Comparison of ENCODE assay signal across 21 mouse cellular contexts in the genomic region with DNA sequence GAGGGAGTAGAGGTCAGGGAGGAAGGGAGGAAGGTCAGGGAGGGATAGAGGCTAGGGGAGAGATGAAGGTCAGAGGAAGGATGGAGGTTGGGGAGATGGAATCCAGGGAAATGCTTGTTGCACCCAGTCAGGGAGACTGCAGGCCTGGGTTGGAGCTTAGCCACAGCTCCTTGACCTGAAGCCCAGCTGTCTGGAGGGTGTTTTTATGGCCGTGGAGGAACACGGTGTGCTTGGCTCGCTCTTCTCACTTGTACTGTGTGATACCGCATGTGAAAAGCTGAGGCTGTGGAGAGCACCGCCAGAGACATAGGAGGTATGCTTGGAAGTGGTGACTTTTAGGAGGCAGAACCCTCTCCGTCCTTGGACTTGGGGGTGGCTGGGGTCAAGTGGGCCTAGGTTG. TPM values are rescaled to one million over a fixed set of nuclear protein-coding genes. Genes with fewer than 3 reads are reported as not detected.
DNase-seq lines count a peak whose midpoint lies in the region; ATAC-seq and TF ChIP-seq lines count a peak whose summit lies in the region.
"Had no signal": no experiment of that assay in that cellular context is flagged by ENCODE, and none has a peak within 500 bp of the region (broad histone marks: within the 10 kb centered on the region; RNA-seq: fewer than 3 reads in every experiment).

No protein-coding gene starts in this region.

- no peak overlapping the region; the same call in 1 of the 2 replicates for H3K27ac ChIP-seq in heart, adult 2 months
- H3K27ac ChIP-seq in stomach, postnatal 0 days (replicated peaks): no peak overlapping the region
- no peak overlapping the region for H3K27ac ChIP-seq in liver, postnatal 0 days (ENCODE audit: low read depth)
- H3K27ac ChIP-seq: embryonic facial prominence, embryonic 15.5 days; forebrain, embryonic 12.5 days; hindbrain, embryonic 12.5 days; intestine, embryonic 15.5 days; liver, embryonic 12.5 days; lung, embryonic 15.5 days; midbrain, embryonic 12.5 days had no signal

- H3K36me3 ChIP-seq in heart, adult 2 months (ENCODE audit: control insufficient read depth, insufficient read depth, low read length): no peaks in the 10 kb centered on the region
- H3K36me3 ChIP-seq in stomach, postnatal 0 days (ENCODE audit: control insufficient read depth, insufficient read depth, low read length): no peaks in the 10 kb centered on the region
- no peaks in the 10 kb centered on the region for H3K36me3 ChIP-seq in liver, postnatal 0 days (replicated peaks; ENCODE audit: insufficient read depth, low read length)
- H3K36me3 ChIP-seq: embryonic facial prominence, embryonic 15.5 days; forebrain, embryonic 12.5 days; hindbrain, embryonic 12.5 days; intestine, embryonic 15.5 days; liver, embryonic 12.5 days; lung, embryonic 15.5 days; midbrain, embryonic 12.5 days had no signal

- peaks cover 5% of the 10 kb centered on the region; the same call in 1 of the 2 replicates for H3K4me1 ChIP-seq in heart, adult 2 months (ENCODE audit: control insufficient read depth, insufficient read depth, low read length)
- H3K4me1 ChIP-seq in stomach, postnatal 0 days (replicated peaks; ENCODE audit: control insufficient read depth, insufficient read depth): no peaks in the 10 kb centered on the region
- H3K4me1 ChIP-seq in liver, postnatal 0 days (ENCODE audit: insufficient read depth): no peaks in the 10 kb centered on the region; the same call in 1 of the 2 replicates
- H3K4me1 ChIP-seq: intestine, embryonic 15.5 days; liver, embryonic 12.5 days; lung, embryonic 15.5 days; midbrain, embryonic 12.5 days had no signal

- intact Hi-C loops in heart, adult 2 months (cut with DNase I): no loop called here

- no peaks in the 10 kb centered on the region for H3K79me2 ChIP-seq in heart, adult 2 months (replicated peaks; ENCODE audit: control insufficient read depth, insufficient read depth, low read length)

- no peak for TF ChIP-seq POLR2A in heart, adult 2 months (IDR thresholded peaks at IDR 0.05; ENCODE audit: insufficient read depth, low read depth, low read length)

- no peak overlapping the region for H3K4me3 ChIP-seq in heart, adult 2 months
- H3K4me3 ChIP-seq in stomach, postnatal 0 days (ENCODE audit: low read depth, low read length): no peak overlapping the region
- H3K4me3 ChIP-seq in liver, postnatal 0 days (ENCODE audit: low read depth, low read length): no peak overlapping the region
- H3K4me3 ChIP-seq: embryonic facial prominence, embryonic 15.5 days; forebrain, embryonic 12.5 days; hindbrain, embryonic 12.5 days; intestine, embryonic 15.5 days; liver, embryonic 12.5 days; lung, embryonic 15.5 days; midbrain, embryonic 12.5 days had no signal

- TF ChIP-seq EP300 in heart, adult 2 months (IDR thresholded peaks at IDR 0.05; ENCODE audit: insufficient read depth, low read depth, low read length): peak; percentile 80; the same call in 1 of the 2 replicates
- TF ChIP-seq EP300 in stomach, postnatal 0 days (optimal IDR thresholded peaks at IDR 0.05): no peak
- no peak for TF ChIP-seq EP300 in liver, postnatal 0 days (IDR thresholded peaks at IDR 0.05; ENCODE audit: low read depth)

- DNase-seq in heart, adult 2 months: peak; percentile 31 to 56
- DNase-seq in heart, postnatal 4 days: no peak
- DNase-seq in urinary bladder, postnatal 14 days (ENCODE audit: low spot score): peak; percentile 56
- DNase-seq in urinary bladder, postnatal 25 days (ENCODE audit: low spot score): no peak
- peak; percentile 87 for DNase-seq in skeletal muscle tissue, adult 2 months (ENCODE audit: low read depth, low spot score)
- DNase-seq in stomach, postnatal 0 days (ENCODE audit: low spot score): no peak
- no peak for DNase-seq in liver, postnatal 0 days
- DNase-seq: adrenal gland, postnatal 36 days; embryo, embryonic 11 days; kidney, postnatal 14 days; right cerebral cortex, postnatal 4 days had no signal

- no peak overlapping the region for H3K9ac ChIP-seq in heart, adult 2 months (ENCODE audit: low read depth, low read length)
- H3K9ac ChIP-seq in stomach, postnatal 0 days (ENCODE audit: low read length): no peak overlapping the region
- H3K9ac ChIP-seq in liver, postnatal 0 days (replicated peaks): no peak overlapping the region
- H3K9ac ChIP-seq: embryonic facial prominence, embryonic 15.5 days; forebrain, embryonic 12.5 days; hindbrain, embryonic 12.5 days; intestine, embryonic 15.5 days; liver, embryonic 12.5 days; lung, embryonic 15.5 days; midbrain, embryonic 12.5 days had no signal

- H3K27me3 ChIP-seq in heart, adult 2 months (ENCODE audit: control insufficient read depth, insufficient read depth, low read length): no peaks in the 10 kb centered on the region
- no peaks in the 10 kb centered on the region for H3K27me3 ChIP-seq in stomach, postnatal 0 days (ENCODE audit: control insufficient read depth, insufficient read depth, low read length)
- no peaks in the 10 kb centered on the region for H3K27me3 ChIP-seq in liver, postnatal 0 days (ENCODE audit: insufficient read depth, low read length)
- H3K27me3 ChIP-seq: embryonic facial prominence, embryonic 15.5 days; forebrain, embryonic 12.5 days; hindbrain, embryonic 12.5 days; intestine, embryonic 15.5 days; liver, embryonic 12.5 days; lung, embryonic 15.5 days; midbrain, embryonic 12.5 days; Patski had no signal

- H3K9me3 ChIP-seq in stomach, postnatal 0 days (ENCODE audit: control insufficient read depth, low read length): no peaks in the 10 kb centered on the region
- no peaks in the 10 kb centered on the region for H3K9me3 ChIP-seq in liver, postnatal 0 days (ENCODE audit: low read length)
- H3K9me3 ChIP-seq: embryonic facial prominence, embryonic 15.5 days; forebrain, embryonic 12.5 days; hindbrain, embryonic 12.5 days; intestine, embryonic 15.5 days; liver, embryonic 12.5 days; lung, embryonic 15.5 days; midbrain, embryonic 12.5 days had no signal

- no peak for ATAC-seq in stomach, postnatal 0 days (ENCODE audit: low FRiP score, low TSS enrichment)
- no peak for ATAC-seq in liver, postnatal 0 days
- ATAC-seq: intestine, embryonic 15.5 days; liver, embryonic 12.5 days; Patski had no signal

- H3K4me2 ChIP-seq in stomach, postnatal 0 days (replicated peaks; ENCODE audit: low read depth): no peak overlapping the region
- no peak overlapping the region for H3K4me2 ChIP-seq in liver, postnatal 0 days (ENCODE audit: low read depth, low read length)
- H3K4me2 ChIP-seq: embryonic facial prominence, embryonic 15.5 days; forebrain, embryonic 12.5 days; hindbrain, embryonic 12.5 days; intestine, embryonic 15.5 days; liver, embryonic 12.5 days; lung, embryonic 15.5 days; midbrain, embryonic 12.5 days had no signal

- no peak for TF ChIP-seq CTCF in heart, adult 2 months (IDR thresholded peaks at IDR 0.05)
- no peak for TF ChIP-seq CTCF in stomach, postnatal 0 days (IDR thresholded peaks at IDR 0.05; ENCODE audit: low read depth)
- TF ChIP-seq CTCF in liver, postnatal 0 days (IDR thresholded peaks at IDR 0.05; ENCODE audit: low read depth): no peak

- WGBS in heart, adult 2 months: 60% methylated on average over 6 of the region's 6 CpGs
- WGBS in stomach, postnatal 0 days: 84% methylated on average over 6 of the region's 6 CpGs
- WGBS in liver, postnatal 0 days (ENCODE audit: insufficient replicate concordance): 73% methylated on average over 6 of the region's 6 CpGs

RNA-seq across cellular contexts. Expression of gene Cd6, which starts 43.1 kb away (rescaled TPM):
- total RNA-seq in heart, adult 2 months (2021): under 1 TPM in 1 of 2 experiments, not detected in 1; 0.07 TPM
- 0.44 and 0.76 TPM in 2 replicates for polyA plus RNA-seq in heart, adult 2 months (2012; rRNA removed)
- under 1 TPM in 1 of 2 experiments, not detected in 1; 0.17 TPM for total RNA-seq in heart, postnatal 4 days (2021)
- polyA plus RNA-seq in stomach, postnatal 0 days (2015; fragmentation: Nextera tagmentation; extraction: Ambion mirVana): 0.06 and 0.07 TPM in 2 replicates
- 0.11 TPM in 1 of 2 replicates, not detected in the other for polyA plus RNA-seq in liver, postnatal 0 days (2015; fragmentation: Nextera tagmentation; extraction: Ambion mirVana)
- polyA plus RNA-seq: embryonic facial prominence, embryonic 15.5 days; forebrain, embryonic 12.5 days; hindbrain, embryonic 12.5 days; liver, embryonic 12.5 days; midbrain, embryonic 12.5 days; neural tube, embryonic 14.5 days had no signal

RNA-seq across cellular contexts. Expression of gene Cd5, which starts 48.0 kb away (rescaled TPM):
- total RNA-seq in heart, adult 2 months (2021): under 1 TPM; 0.11 to 0.26 TPM
- 0.35 and 0.80 TPM in 2 replicates for polyA plus RNA-seq in heart, adult 2 months (2012; rRNA removed)
- total RNA-seq in heart, postnatal 4 days (2021): under 1 TPM; 0.34 to 0.95 TPM
- polyA plus RNA-seq in stomach, postnatal 0 days (2015; fragmentation: Nextera tagmentation; extraction: Ambion mirVana): 1.6 and 1.8 TPM in 2 replicates
- polyA plus RNA-seq in liver, postnatal 0 days (2015; fragmentation: Nextera tagmentation; extraction: Ambion mirVana): 0.16 and 0.17 TPM in 2 replicates
- polyA plus RNA-seq: forebrain, embryonic 12.5 days; limb, embryonic 11.5 days; liver, embryonic 12.5 days; Patski had no signal

RNA-seq across cellular contexts. Expression of gene Slc15a3, which starts 52.8 kb away (rescaled TPM):
- total RNA-seq in heart, adult 2 months (2021): 1 to 10 TPM; 2.1 to 2.3 TPM
- polyA plus RNA-seq in heart, adult 2 months (2012; rRNA removed): 3.9 and 4.9 TPM in 2 replicates
- total RNA-seq in heart, postnatal 4 days (2021): 1 to 10 TPM; 2.1 to 2.3 TPM
- 4.0 and 5.2 TPM in 2 replicates for polyA plus RNA-seq in stomach, postnatal 0 days (2015; fragmentation: Nextera tagmentation; extraction: Ambion mirVana)
- polyA plus RNA-seq in liver, postnatal 0 days (2015; fragmentation: Nextera tagmentation; extraction: Ambion mirVana): 4.2 and 4.4 TPM in 2 replicates

Comparison
In these comparisons a context has a peak if more than half of its experiments do, and no peak if none do; other contexts are left out.
1. DNase-seq: peak in heart, adult 2 months (2 of 2), urinary bladder, postnatal 14 days (single experiment) and skeletal muscle tissue, adult 2 months (single experiment); none in heart, postnatal 4 days (single experiment), urinary bladder, postnatal 25 days (single experiment), stomach, postnatal 0 days (single experiment) and liver, postnatal 0 days (single experiment).